Mouse (Mus musculus) lung, postnatal 14 days (tissue): ENCODE measurements at regions not wholly inside any gene's neighbourhood (a gene's known extent, or its start where the extent isn't known, plus 50 kb on each side); places are given as distances from the start of the nearest gene placed in this dataset.

Source experiments
- DNase-seq: peaks from one replicate; pipeline ENCODE4 v3.0.0; 2021

DNA sequence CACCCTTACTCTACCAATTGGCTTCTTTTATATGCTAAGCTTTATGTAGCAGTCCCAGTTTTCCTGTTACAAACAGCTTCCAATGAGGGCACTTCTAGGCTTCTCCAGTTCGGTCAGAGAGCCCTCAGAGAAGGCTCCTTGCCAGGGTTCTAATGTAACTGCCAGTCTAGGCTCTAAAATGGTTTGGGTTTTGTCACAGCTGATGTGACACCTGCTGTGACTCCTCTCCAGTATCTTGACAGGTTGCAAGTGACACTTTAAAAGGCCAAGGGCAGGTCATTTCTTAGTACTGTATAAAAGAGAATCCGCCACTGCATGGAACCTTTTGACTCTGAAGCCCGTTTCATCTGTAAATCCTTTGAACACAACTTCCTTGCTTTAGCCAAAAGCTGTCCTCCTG is 54.0 kb upstream of the Nedd9 start:
- DNase-seq: no peak

DNA sequence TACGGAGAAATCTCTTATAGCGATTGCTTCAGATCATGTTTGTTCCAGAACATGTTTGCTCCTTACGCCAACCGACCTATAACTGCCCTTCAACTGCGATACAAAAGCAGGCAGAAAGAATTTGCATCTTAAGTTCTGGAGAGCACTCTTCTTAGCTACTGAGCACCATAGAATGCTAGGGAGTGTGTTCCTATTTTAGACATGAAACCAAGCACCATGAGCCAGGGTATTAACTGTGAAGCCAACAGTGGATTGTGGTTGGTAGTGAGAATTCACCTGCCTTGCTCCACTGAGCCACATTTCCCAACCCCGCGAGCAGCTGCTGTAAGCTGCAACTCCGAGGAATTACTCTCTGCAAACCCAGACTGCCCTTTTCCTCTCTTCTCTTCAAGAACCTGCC is 58.9 kb upstream of the Nedd9 start:
- no peak for DNase-seq

DNA sequence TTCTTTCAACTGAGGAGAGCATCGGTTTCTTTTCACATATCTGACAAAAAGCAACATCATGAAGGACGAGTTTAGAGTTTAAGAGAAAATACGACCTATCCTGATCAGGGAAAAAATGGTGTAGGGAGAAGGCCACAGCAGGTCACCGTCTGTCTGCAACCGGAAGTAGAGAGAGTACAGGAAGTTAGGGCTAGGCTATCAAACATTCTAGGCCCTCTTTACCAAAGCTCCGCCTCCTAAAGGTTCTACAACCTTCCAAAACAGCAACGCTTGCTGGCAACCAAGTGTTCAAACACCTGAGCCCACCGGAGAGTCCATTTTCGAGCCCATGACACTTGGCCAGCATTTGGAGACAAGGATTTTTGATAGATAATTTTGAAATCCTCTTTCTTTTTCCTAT is 59.2 kb upstream of the Tmem170b start:
- DNase-seq: no peak

DNA sequence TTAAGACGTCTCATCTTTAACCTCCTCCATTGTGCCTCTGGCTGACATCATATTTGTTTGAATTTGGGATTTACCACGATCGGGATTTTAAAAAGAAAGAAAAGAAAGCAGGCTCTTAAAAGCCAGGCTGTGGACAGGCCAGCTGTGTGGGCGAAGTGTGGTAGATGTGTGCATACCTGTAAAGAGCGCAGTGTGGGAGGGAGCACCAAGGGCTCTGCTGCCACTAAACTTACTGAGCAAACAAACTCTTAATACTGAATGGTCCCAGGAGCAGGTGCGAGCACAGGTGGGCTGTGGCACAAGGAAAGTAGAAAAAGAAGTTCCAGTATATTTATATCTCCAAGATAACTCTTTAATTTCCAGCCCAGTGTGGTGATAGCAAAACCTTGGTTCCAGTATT is 56.4 kb upstream of the Tmem170b start:
- no peak for DNase-seq

DNA sequence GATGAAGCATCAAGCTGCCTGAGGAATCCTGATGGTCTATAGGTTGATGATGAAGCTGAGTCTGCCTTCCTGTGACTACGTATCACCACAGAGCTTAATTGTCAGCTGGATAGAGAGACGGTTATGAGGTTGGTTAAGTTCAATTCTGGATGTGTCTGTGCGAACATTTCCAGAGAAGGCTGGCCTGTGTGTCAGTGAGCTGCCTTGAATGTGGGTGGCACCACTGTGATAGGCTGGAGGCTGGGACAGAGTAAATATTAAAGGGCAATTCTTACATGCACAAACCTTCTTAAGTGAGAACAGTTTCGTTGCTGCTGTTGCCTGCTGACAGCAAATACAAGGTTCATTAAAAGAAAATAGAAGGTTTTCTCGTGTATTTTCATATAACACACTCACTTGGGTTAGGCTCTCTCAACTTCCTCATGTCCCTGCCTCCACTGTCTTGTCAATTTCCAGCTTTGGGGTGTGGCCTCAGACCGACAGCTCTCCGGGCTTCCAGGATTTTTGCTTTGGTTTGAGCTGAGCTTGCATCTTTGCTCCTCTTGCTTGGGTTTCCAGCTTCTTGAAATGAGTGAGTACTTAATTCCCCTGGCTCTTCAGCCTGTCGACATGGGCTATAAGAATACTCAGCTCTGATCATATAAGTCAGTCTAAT is 55.3 kb upstream of the Tmem170b start:
- DNase-seq: no peak

DNA sequence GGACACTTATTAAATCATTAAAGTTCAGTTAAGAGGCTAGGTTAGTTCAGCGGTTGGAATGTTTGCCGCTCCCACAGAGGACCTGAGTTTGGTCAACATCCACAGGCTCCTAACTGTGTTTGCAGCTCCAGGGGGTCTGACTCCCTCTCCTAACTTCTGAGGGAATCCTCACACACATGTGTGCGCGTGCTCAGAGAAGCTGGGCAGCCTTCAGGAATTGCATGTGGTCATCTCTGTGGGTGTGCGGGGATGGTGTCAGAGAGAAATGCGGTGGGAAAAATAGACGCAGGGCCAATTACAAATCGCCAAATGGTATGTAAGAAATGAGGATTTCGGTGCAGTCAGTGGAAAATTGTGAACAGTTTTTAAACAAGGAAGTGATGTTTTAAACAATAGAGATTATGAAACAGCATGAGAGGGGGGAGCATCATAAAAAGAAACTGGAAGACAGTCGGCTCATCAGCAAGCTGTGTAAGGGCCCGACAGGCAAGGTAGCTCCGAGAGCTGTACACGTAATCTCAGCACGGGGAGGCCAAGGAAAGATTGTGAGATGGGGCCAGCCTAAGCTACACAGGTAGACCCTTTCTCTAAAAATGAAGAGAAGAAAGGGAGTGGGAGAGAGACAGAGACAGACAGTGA is 53.9 kb upstream of the Tmem170b start:
- DNase-seq: peak; percentile 44

DNA sequence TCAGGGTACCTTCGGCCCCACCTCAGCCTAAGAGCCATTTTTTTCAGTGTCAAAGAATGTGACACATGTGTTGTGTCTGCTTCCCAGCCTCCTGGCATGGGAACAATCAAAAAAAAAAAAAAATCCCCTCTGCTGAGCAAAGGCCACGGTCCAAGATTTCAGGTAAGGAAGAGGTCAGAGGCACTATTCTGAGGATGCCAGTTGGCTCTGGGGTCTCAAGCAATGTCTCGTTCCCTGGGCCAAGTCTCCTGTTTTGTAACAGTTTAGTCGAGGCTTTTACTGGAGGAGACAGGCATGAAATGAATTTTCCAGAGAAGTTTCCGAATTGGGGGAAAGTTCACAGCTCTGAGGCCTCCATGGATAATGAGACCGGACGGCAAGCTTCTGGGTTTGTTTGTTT is 51.3 kb upstream of the Tmem170b start:
- DNase-seq: no peak
